ENCODE assay signal across 9 mouse cellular contexts in the genomic region with DNA sequence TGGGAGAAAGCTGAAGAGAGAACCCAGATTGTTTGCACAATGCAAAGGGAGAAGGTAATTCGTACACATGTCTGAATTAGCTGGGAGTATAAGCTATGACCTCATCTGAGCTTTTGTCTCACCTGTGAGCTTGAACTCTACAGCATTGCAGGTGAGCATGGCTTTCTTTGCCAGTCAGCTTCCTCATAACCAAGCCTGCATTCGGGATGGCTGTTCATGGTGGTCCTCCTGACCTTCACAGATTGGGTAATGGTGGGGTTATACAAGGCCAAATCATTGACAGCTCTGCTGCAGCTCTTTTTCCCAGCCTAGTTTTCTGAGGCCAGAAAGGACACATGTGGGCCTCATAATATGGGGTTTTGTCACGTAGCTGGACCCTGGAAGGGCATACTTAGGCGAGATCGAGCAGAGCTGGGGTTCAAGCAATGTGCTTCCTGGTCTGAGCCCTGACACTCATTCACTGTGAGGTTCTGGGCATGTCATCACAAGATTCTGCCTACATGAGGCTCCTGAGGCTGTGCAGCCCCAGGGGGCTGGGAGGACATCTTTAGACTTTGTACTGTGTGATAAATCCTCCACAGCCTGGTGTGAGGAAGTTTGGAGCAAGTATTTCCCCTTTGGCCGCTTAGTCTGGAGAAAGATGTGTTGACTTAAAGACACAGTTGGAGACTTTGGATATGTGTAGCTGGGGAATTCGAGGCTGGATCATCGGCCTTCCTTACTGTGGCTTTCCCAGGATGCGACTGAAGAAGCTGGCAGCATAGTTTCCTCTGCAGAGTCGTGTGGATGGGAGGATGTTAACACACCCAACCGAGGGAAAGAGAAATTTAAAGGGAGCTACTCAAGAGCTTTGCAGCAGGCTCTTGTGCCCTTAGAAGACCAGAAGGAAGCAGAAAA. TPM values are rescaled to one million over a fixed set of nuclear protein-coding genes. Genes with fewer than 3 reads are reported as not detected.
DNase-seq lines count a peak whose midpoint lies in the region; ATAC-seq and TF ChIP-seq lines count a peak whose summit lies in the region.
"Had no signal": no experiment of that assay in that cellular context is flagged by ENCODE, and none has a peak within 500 bp of the region (broad histone marks: within the 10 kb centered on the region; RNA-seq: fewer than 3 reads in every experiment).

No protein-coding gene starts in this region.

- peaks cover 4% of the 10 kb centered on the region; the same call in 1 of the 2 replicates for H3K4me1 ChIP-seq in midbrain, embryonic 16.5 days (ENCODE audit: control insufficient read depth, insufficient read depth, low read length)
- H3K4me1 ChIP-seq in midbrain, embryonic 15.5 days, result peaks cover 7% of the 10 kb centered on the region; the same call in 1 of the 2 replicates
- peaks cover 36% of the 10 kb centered on the region for H3K4me1 ChIP-seq in stomach, embryonic 16.5 days (ENCODE audit: control insufficient read depth, insufficient read depth, low read length)
- H3K4me1 ChIP-seq: megakaryocyte, embryonic 14.5 days had no signal

- DNase-seq in gastrocnemius, adult 2 months, result peak; percentile 16
- DNase-seq in gastrocnemius, postnatal 36 days, result no peak
- peak; percentile 41 for DNase-seq in heart, postnatal 4 days
- no peak for DNase-seq in urinary bladder, adult 18-20 months (ENCODE audit: low spot score in 2 of 2)

- WGBS in midbrain, embryonic 16.5 days, result 66% methylated on average over 11 of the region's 11 CpGs
- 68% methylated on average over 11 of the region's 11 CpGs for WGBS in midbrain, embryonic 15.5 days
- 44% methylated on average over 11 of the region's 11 CpGs for WGBS in stomach, embryonic 16.5 days

- no peak for TF ChIP-seq CTCF in gastrocnemius, adult 2 months (IDR thresholded peaks at IDR 0.05)

- intact Hi-C loops in gastrocnemius, adult 2 months (cut with DNase I), result no loop called here
- intact Hi-C loops in gastrocnemius, postnatal 36 days (cut with DNase I), result no loop called here

- peak overlapping the region; percentile 64 for H3K4me3 ChIP-seq in gastrocnemius, adult 2 months
- no peak overlapping the region for H3K4me3 ChIP-seq in midbrain, embryonic 16.5 days (ENCODE audit: low read depth, low read length)
- H3K4me3 ChIP-seq in midbrain, embryonic 15.5 days, result no peak overlapping the region
- 0 out of 2 replicates have a peak overlapping the region, but pooled peaks have one; percentile 5 for H3K4me3 ChIP-seq in stomach, embryonic 16.5 days (replicated peaks; ENCODE audit: low read length)
- H3K4me3 ChIP-seq: megakaryocyte, embryonic 14.5 days had no signal

- H3K4me2 ChIP-seq in midbrain, embryonic 16.5 days (ENCODE audit: low read length), result no peak overlapping the region
- no peak overlapping the region for H3K4me2 ChIP-seq in midbrain, embryonic 15.5 days
- peak overlapping the region; percentile 36 for H3K4me2 ChIP-seq in stomach, embryonic 16.5 days (ENCODE audit: low read depth, low read length)

- H3K27me3 ChIP-seq in midbrain, embryonic 16.5 days (ENCODE audit: control insufficient read depth, insufficient read depth, low read depth, low read length), result no peaks in the 10 kb centered on the region
- no peaks in the 10 kb centered on the region for H3K27me3 ChIP-seq in midbrain, embryonic 15.5 days (replicated peaks)
- H3K27me3 ChIP-seq in stomach, embryonic 16.5 days (ENCODE audit: control insufficient read depth, insufficient read depth, low read length), result no peaks in the 10 kb centered on the region
- H3K27me3 ChIP-seq: megakaryocyte, embryonic 14.5 days had no signal

- H3K9me3 ChIP-seq in midbrain, embryonic 16.5 days (replicated peaks; ENCODE audit: control insufficient read depth, low read length, poor library complexity, severe bottlenecking), result no peaks in the 10 kb centered on the region
- no peaks in the 10 kb centered on the region for H3K9me3 ChIP-seq in midbrain, embryonic 15.5 days
- H3K9me3 ChIP-seq in stomach, embryonic 16.5 days (replicated peaks; ENCODE audit: control insufficient read depth, low read length), result no peaks in the 10 kb centered on the region

- H3K27ac ChIP-seq in gastrocnemius, adult 2 months, result peak overlapping the region; percentile 76
- H3K27ac ChIP-seq in midbrain, embryonic 16.5 days (ENCODE audit: low read length), result 0 out of 2 replicates have a peak overlapping the region, but pooled peaks have one; percentile 33
- H3K27ac ChIP-seq in midbrain, embryonic 15.5 days, result no peak overlapping the region
- H3K27ac ChIP-seq in stomach, embryonic 16.5 days (ENCODE audit: low read length), result peak overlapping the region; percentile 88

- H3K36me3 ChIP-seq in midbrain, embryonic 16.5 days (ENCODE audit: control insufficient read depth, insufficient read depth, low read length), result no peaks in the 10 kb centered on the region
- H3K36me3 ChIP-seq in midbrain, embryonic 15.5 days (replicated peaks), result no peaks in the 10 kb centered on the region
- no peaks in the 10 kb centered on the region for H3K36me3 ChIP-seq in stomach, embryonic 16.5 days (ENCODE audit: control insufficient read depth, insufficient read depth, low read length)

- ATAC-seq in midbrain, embryonic 16.5 days, result no peak
- ATAC-seq in midbrain, embryonic 15.5 days (replicated peaks), result no peak
- ATAC-seq in stomach, embryonic 16.5 days (ENCODE audit: insufficient read depth, low FRiP score), result peak; percentile 23
- ATAC-seq in megakaryocyte, adult 5-6 weeks (ENCODE audit: poor library complexity, severe bottlenecking), result no peak

- H3K9ac ChIP-seq in midbrain, embryonic 16.5 days (ENCODE audit: low read depth, low read length), result no peak overlapping the region
- H3K9ac ChIP-seq in midbrain, embryonic 15.5 days, result no peak overlapping the region
- H3K9ac ChIP-seq in stomach, embryonic 16.5 days (ENCODE audit: low read length), result peak overlapping the region; percentile 43

RNA-seq across cellular contexts. Expression of gene Kcne4, which starts 2.3 kb away (rescaled TPM):
- total RNA-seq in gastrocnemius, adult 2 months (2021), result 1 to 10 TPM in 1 of 2 experiments, under 1 TPM in 1; 0.61 to 1.3 TPM
- under 1 TPM; 0.30 to 0.84 TPM for total RNA-seq in gastrocnemius, postnatal 36 days (2021)
- 1.2 and 1.5 TPM in 2 replicates for polyA plus RNA-seq in midbrain, embryonic 16.5 days (2015; fragmentation: Nextera tagmentation; extraction: Ambion mirVana)
- 1.6 and 1.9 TPM in 2 replicates for polyA plus RNA-seq in midbrain, embryonic 15.5 days (2015; fragmentation: Nextera tagmentation; extraction: Ambion mirVana)
- 1 to 10 TPM; 4.3 to 4.9 TPM for total RNA-seq in heart, postnatal 4 days (2021)
- polyA plus RNA-seq in stomach, embryonic 16.5 days (2015; fragmentation: Nextera tagmentation; extraction: Ambion mirVana), result 11.5 and 13.7 TPM in 2 replicates
- total RNA-seq in megakaryocyte, adult 5-6 weeks (2015), result not detected in 2 replicates
- total RNA-seq in megakaryocyte, adult 5-6 weeks (2017), result not detected in 2 replicates

Comparison
In these comparisons a context has a peak if more than half of its experiments do, and no peak if none do; other contexts are left out.
1. DNase-seq: peak in gastrocnemius, adult 2 months (single experiment) and heart, postnatal 4 days (single experiment); none in gastrocnemius, postnatal 36 days (0 of 2) and urinary bladder, adult 18-20 months (0 of 2).
2. H3K4me3 ChIP-seq: peak in gastrocnemius, adult 2 months (single experiment) and stomach, embryonic 16.5 days (single experiment); none in midbrain, embryonic 16.5 days (single experiment) and midbrain, embryonic 15.5 days (single experiment).